Mouse (Mus musculus): Measurements from ENCODE around the gene Stk11ip. TPM values are rescaled to one million over a fixed set of nuclear protein-coding genes. Genes with fewer than 3 reads are reported as not detected.

Stk11ip gene
- polyA plus RNA-seq (2017; shearing (Covaris generic)), result 28.2 TPM

GRCm38 (mm10) chr1:75521321-75522031 is at the start of gene Stk11ip:
TSS of gene Stk11ip (plus strand) at chr1:75521529.

GRCm38 (mm10) chr1:75478916-75479634 is 42.3 kb upstream of the Stk11ip start, which contains the start of the genes Chpf and Tmem198:
TSS of gene Chpf (minus strand) at chr1:75479307.
TSS of gene Tmem198 (plus strand) at chr1:75479532.

DNA sequence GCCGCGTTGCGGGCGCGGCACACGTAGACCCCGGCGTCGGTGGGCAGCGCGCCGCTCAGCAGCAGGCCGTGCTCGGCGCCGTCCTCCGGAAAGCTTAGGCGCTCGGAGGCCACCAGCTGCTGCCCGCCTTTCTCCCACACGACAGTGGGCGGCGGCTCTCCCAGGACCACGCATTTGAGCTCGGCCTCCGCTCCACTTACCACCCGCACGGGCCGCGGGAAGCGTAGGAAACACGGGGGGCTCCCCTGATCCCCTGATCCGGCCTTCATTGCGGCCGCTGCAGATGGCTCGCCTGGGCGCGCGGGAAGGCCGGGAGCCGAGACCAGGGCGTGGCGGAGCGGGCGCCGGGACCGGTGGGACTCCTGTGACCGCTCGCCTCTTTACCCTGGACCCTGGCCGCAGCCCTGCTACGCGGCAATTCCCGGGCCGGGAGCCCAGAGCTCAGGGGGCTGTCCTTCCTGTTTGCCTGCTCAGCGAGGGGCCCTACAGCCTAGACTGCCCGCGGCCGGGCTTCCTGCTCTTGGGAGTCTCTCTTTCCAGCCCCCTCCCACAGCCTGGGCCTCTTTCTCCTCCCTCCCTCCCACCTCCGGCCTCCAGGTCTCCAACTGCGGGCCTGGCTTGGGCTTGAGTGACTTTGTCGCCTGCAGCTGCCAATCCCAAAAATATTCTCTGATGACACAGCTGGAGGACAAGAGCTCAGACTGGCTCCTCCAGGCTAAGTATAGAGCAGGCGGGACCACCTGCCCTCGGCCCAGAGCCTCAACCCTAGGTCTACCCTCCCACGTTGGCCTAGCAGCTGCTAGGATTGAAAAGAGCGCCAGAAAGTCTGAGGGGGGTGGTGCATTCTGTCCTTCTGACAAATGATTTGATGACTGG is 15.1 kb upstream of the Stk11ip start, which contains the start of gene Obsl1:
Obsl1 (minus strand) TSS at position 497 of the 876 bp plus-strand sequence.

DNA sequence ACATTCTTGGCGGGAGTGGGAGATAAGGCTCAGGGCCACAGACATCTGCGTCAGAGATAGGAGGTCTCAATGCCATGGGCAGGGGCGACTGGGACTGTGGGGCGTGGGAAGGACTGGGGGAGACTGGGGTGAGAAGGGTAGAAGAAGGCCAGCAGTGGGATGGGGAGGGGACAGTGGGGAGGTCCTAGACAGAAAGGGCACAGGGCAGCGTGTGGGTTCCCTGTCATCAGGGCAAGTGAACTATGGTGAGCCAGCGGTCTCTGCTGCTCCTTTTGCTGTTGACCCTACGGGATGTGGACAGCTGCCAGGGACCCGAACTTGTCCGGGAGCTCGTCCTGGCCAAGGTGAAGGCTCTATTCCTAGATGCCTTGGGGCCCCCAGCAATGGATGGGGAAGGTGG is 14.3 kb upstream of the Stk11ip start, which contains the start of gene Inha:
Inha (plus strand) TSS at position 72 of the 400 bp plus-strand sequence.

DNA sequence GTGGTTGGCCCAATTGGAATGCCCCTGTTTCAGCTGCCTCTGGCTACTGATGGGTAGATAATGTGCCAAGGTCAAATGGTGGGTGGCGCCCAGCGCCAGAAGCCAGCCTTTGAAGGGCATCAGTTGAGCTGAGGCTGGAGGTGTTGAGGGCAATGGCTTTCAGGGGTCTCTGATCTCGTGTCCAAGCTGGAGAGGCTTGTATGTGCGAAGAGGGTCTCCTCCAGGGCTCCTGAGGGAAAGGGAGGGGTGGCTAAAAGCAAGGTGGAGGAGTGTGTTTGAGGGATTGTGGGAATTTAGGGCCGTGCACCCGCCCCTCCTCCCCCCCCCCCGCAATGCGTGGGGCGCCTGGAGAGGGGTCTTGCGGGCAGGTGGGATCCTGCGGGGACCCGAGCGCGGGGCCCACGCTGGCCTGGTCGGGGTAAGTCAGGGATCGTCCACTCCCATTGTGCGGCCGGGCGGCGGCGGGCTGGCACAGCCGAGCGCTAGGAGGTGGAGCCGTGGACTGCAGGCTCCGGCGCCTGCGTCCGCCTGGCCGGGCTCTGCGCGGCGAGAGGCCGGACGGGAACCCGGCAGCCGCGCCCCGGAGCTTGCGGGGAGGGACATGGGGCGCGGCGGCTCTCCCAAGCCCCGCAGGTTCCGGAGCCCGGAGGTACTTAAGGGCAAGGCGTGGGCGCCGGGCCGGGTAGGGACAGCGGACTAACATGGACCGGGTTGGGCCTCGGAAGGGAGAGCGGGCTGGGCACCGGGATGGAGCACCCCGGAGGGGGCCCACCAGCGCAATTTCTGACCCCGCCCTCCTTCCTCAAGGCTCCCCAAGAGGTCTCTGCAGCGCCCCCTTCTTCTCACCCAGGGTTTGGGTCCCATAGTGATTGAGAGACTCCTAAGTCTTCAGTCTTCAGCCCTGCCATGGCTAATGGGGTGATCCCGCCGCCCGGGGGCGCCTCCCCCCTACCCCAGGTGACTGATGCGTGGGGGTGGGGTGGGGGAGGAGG is 24.9 kb downstream of the Stk11ip start, which contains the start of gene Slc4a3:
Slc4a3 (plus strand) TSS at position 302 of the 992 bp plus-strand sequence.

Other genes starting within 250 kb of the Stk11ip start
- not detected for gene Resp18, start 243.1 kb upstream of the Stk11ip start, polyA plus RNA-seq (2017; shearing (Covaris generic))
- gene Dnpep, start 203.5 kb upstream of the Stk11ip start, polyA plus RNA-seq (2017; shearing (Covaris generic)), result 90.7 TPM
- 0.22 TPM for gene Des, start 161.2 kb upstream of the Stk11ip start, polyA plus RNA-seq (2017; shearing (Covaris generic))
- 0.93 TPM for gene Speg, start 146.2 kb upstream of the Stk11ip start, polyA plus RNA-seq (2017; shearing (Covaris generic))
- 93.4 TPM for gene Gmppa, start 85.6 kb upstream of the Stk11ip start, polyA plus RNA-seq (2017; shearing (Covaris generic))
- not detected for gene Asic4, start 71.1 kb upstream of the Stk11ip start, polyA plus RNA-seq (2017; shearing (Covaris generic))
- gene Chpf, start 42.2 kb upstream of the Stk11ip start, polyA plus RNA-seq (2017; shearing (Covaris generic)), result 10.9 TPM
- gene Tmem198, start 42.0 kb upstream of the Stk11ip start, polyA plus RNA-seq (2017; shearing (Covaris generic)), result 0.49 TPM
- gene Obsl1, start 15.1 kb upstream of the Stk11ip start, polyA plus RNA-seq (2017; shearing (Covaris generic)), result not detected
- gene Inha, start 14.5 kb upstream of the Stk11ip start, polyA plus RNA-seq (2017; shearing (Covaris generic)), result not detected
- 0.04 TPM for gene Slc4a3, start 24.7 kb downstream of the Stk11ip start, polyA plus RNA-seq (2017; shearing (Covaris generic))